8 mouse cellular contexts compared by ENCODE assay signal in the genomic region with DNA sequence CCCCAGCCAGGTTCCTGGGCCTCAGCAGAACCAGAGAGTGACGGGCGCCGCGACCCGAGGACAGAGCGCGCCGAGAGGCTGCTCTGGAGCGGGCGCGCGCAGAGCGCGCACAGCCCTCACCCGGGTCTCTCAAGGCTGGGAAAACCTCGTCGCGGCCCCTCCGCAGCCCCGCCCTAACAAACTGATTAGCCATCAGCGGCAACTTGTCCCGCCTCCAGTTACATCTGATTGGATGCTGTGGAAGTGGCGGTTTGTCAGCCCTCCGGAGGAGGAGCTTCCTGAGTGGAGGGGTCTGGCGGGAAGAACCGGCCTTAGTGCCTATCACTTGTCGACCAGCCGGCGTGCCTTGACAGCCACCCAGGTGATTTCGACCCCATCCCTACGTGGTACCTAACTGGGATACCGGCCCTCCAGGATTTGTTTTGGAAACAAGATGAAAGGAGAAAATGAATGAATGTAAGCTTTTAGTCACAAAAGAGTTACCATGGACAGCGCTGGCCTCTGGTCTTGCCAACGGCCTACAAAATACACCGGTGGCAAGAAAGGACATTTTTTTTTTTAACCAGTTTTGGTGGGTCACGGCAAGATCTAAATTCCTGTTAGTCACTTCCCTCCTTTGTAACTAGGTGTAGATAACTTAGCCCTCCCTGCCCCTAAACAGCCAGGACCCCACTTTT. TPM values are rescaled to one million over a fixed set of nuclear protein-coding genes. Genes with fewer than 3 reads are reported as not detected.
DNase-seq lines count a peak whose midpoint lies in the region; ATAC-seq lines count a peak whose summit lies in the region.

Gene Tigd3 (minus strand): TSS at position 148 of the 677 bp plus-strand sequence.

- 4% methylated on average over 36 of the region's 36 CpGs for WGBS in hindbrain, embryonic 13.5 days

- H3K4me1 ChIP-seq in hindbrain, embryonic 13.5 days (replicated peaks): peaks cover 38% of the 10 kb centered on the region

- peaks cover 40% of the 10 kb centered on the region for H3K36me3 ChIP-seq in hindbrain, embryonic 13.5 days

- peak; percentile 98 for ATAC-seq in hindbrain, embryonic 13.5 days (ENCODE audit: low FRiP score)

- peak within 1 kb of the TSS; percentile 70 for H3K4me2 ChIP-seq in hindbrain, embryonic 13.5 days

- no peaks in the 10 kb centered on the region for H3K9me3 ChIP-seq in hindbrain, embryonic 13.5 days

- peak; percentile 98 for DNase-seq in R1 (ENCODE audit: low read depth, low spot score)
- DNase-seq in cerebellum, postnatal 14 days: peak; percentile 98 to 99
- peak; percentile 92 to 94 for DNase-seq in frontal cortex, postnatal 14 days (ENCODE audit: low spot score in 2 of 2)
- peak; percentile 77 to 96 for DNase-seq in layer of hippocampus, postnatal 25 days (ENCODE audit: extremely low spot score in 1 of 2, low spot score in 1 of 2)
- DNase-seq in lung, postnatal 14 days: peak; percentile 97
- DNase-seq in ovary, postnatal 36 days (ENCODE audit: low spot score): peak; percentile 91
- peak; percentile 98 for DNase-seq in thymus, postnatal 14 days

- H3K27ac ChIP-seq in hindbrain, embryonic 13.5 days: peak within 1 kb of the TSS; percentile 85

- peak within 1 kb of the TSS; percentile 66 for H3K4me3 ChIP-seq in hindbrain, embryonic 13.5 days

- H3K9ac ChIP-seq in hindbrain, embryonic 13.5 days: peak within 1 kb of the TSS; percentile 93

- no peaks in the 10 kb centered on the region for H3K27me3 ChIP-seq in hindbrain, embryonic 13.5 days

RNA-seq across cellular contexts. Expression of gene Tigd3, which starts in this region (rescaled TPM):
- 15.2 and 15.9 TPM in 2 replicates for polyA plus RNA-seq in hindbrain, embryonic 13.5 days (2015; fragmentation: Nextera tagmentation; extraction: Ambion mirVana)
- total RNA-seq in layer of hippocampus, postnatal 25 days (2021): 1 to 10 TPM; 3.4 TPM

Comparison
In these comparisons a context has a peak if more than half of its experiments do, and no peak if none do; other contexts are left out.
1. Peak in every context shown above with its lines: DNase-seq, ATAC-seq, H3K4me3 ChIP-seq and H3K27ac ChIP-seq.